Mouse (Mus musculus) bone marrow, adult 2 months (tissue): ENCODE measurements at regions not wholly inside any gene's neighbourhood (a gene's known extent, or its start where the extent isn't known, plus 50 kb on each side); places are given as distances from the start of the nearest gene placed in this dataset.

Experiments
- H3K27ac ChIP-seq: fragments of 200-500 bp; 2 replicates; pipeline ENCODE4 v1.5.1; 2012; ENCODE audit warnings: low read depth, mild to moderate bottlenecking, control low read depth, inconsistent platforms, low read length; ENCODE audit not compliant: control insufficient read depth, poor library complexity, insufficient read depth
- H3K4me1 ChIP-seq: fragments of 200-500 bp; 2 replicates; pipeline ENCODE4 v1.6.1; 2011; ENCODE audit warnings: low read length; ENCODE audit not compliant: control insufficient read depth, insufficient read depth
- H3K4me3 ChIP-seq: fragments of 200-500 bp; replicated peaks from 2 replicates; pipeline ENCODE3; 2011; ENCODE audit warnings: mild to moderate bottlenecking, low read depth, low read length, control low read depth; ENCODE audit not compliant: control insufficient read depth
- CTCF ChIP-seq: fragments of 200-500 bp; IDR thresholded peaks from 2 replicates; pipeline ENCODE4 v1.5.1; 2011; ENCODE audit warnings: low read length, control low read depth; ENCODE audit not compliant: control insufficient read depth, insufficient read depth
- POLR2A ChIP-seq: fragments of 200-500 bp; IDR thresholded peaks from 2 replicates; pipeline ENCODE4 v1.6.1; 2011; ENCODE audit warnings: low read depth, mild to moderate bottlenecking, control low read depth, low read length, borderline replicate concordance; ENCODE audit not compliant: control insufficient read depth
- WGBS: fragments of 180-500 bp; shearing (Covaris S2); methylation state at CpG from one replicate; pipeline ENCODE4 v1.1.7; 2018; 5-methylcytosine and 5-hydroxymethylcytosine counted together

DNA sequence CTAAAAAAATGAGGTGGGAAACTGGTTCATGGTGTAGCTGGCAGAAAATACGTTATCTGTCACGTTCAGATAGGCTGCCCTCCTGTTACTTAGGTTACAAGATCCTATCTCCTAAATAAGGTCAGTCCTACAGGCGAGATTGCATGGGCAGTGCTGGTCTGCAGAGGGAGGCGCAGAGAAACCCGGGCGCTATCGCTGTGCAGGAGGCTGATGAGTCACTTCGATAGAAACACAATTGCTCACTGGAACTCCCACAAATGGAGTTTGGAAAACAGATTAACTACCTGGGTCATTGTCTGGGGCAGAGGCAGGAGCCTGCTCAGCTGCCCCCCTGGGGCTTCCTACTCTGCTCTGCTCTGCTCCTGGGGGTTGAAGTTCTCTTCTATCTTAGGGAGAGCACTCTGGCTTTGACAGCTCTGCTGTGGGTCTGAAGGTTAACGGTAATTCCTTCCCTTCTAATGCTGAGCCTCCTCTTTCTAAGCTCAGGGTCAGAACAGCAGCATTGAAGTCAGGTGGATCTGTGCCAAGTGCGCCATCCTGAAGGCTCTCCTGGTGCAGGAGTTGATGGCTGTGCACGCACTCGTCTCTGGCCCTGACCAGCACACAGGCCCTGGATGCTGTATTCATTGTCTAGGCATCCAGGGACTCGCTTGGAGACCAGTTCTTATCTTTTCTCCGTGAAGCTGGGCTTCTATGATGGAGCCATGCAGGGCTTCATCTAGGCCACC lies 349.9 kb upstream of the Myt1l start:
- TF ChIP-seq POLR2A: no peak
- TF ChIP-seq CTCF: no peak

GRCm38 (mm10) chr12:29179405-29179804 lies 348.8 kb upstream of the Myt1l start:
- Histone ChIP-seq H3K4me1 (no peaks in the 10 kb centered on the region), H3K27ac (no peak overlapping the region), H3K4me3 (no peak overlapping the region)
- WGBS: 65% methylated on average over 2 of the region's 2 CpGs
- no peak for TF ChIP-seq POLR2A
- TF ChIP-seq CTCF: no peak

More for the DNA sequence above, 349.9 kb upstream of the Myt1l start:
- WGBS: 77% methylated on average over 14 of the region's 14 CpGs
- Histone ChIP-seq H3K4me3 (no peak overlapping the region), H3K27ac (no peak overlapping the region), H3K4me1 (no peaks in the 10 kb centered on the region)

- 67% methylated on average over 1 of the region's 1 CpGs for WGBS
- Histone ChIP-seq H3K4me1 (no peaks in the 10 kb centered on the region), H3K4me3 (no peak overlapping the region), H3K27ac (no peak overlapping the region)
- TF ChIP-seq POLR2A: no peak
- TF ChIP-seq CTCF: no peak
Observed at GRCm38 (mm10) chr12:29180576-29180975, 347.6 kb upstream of the Myt1l start.

- Histone ChIP-seq H3K4me3 (no peak overlapping the region), H3K27ac (no peak overlapping the region), H3K4me1 (no peaks in the 10 kb centered on the region)
- 60% methylated on average over 4 of the region's 4 CpGs for WGBS
- TF ChIP-seq CTCF (no peak), POLR2A (no peak)
Observed at GRCm38 (mm10) chr12:29187619-29188018, 340.6 kb upstream of the Myt1l start.

GRCm38 (mm10) chr12:29192391-29192790 lies 335.8 kb upstream of the Myt1l start:
- TF ChIP-seq POLR2A (no peak), CTCF (no peak)
- no peak overlapping the region for H3K27ac ChIP-seq
- no peak overlapping the region for H3K4me3 ChIP-seq
- no peaks in the 10 kb centered on the region for H3K4me1 ChIP-seq
- WGBS: 74% methylated on average over 3 of the region's 3 CpGs

DNA sequence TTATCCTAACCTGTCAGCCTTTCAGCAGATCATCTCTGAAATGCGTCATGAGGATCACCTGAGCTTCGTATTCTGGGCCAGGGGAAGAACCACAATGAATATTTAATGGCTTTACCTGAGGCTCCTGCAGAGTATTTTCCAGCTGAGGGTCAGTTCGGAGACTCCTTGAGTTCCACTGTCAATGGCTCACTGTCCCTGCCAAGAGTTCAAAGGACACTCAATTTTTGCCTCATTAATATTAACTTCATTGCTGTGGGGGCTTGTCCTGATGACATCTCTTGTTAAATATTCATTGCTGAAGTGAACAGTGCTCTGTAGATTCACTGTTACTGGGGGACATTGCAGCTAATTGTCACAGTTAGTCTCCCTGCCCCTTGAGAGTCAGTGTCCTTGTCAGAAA lies 316.2 kb upstream of the Myt1l start:
- no peak for TF ChIP-seq CTCF
- TF ChIP-seq POLR2A: no peak
- no peak overlapping the region for H3K27ac ChIP-seq
- WGBS: 71% methylated on average over 3 of the region's 3 CpGs
- H3K4me1 ChIP-seq: no peaks in the 10 kb centered on the region
- no peak overlapping the region for H3K4me3 ChIP-seq

DNA sequence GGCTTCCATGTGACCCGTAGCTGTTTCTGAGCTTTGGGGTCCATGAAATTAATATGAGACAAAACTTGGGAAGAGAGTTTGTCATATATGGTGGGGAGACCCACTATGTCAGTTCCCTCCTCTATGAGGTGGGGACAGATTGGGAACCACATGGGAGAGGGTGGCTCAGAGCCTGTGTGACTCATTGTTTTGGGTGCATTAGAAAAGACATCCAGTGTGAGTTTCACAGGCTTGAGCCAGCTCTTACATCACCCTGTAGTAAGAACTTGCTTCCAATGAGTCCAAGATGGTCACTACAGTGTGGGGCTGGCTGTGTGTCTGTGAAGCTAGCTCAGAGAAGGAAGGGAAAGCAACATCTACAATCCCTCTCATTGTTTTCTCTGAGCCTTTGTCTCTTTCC lies 314.6 kb upstream of the Myt1l start:
- H3K4me3 ChIP-seq: no peak overlapping the region
- WGBS: 82% methylated on average over 1 of the region's 1 CpGs
- H3K4me1 ChIP-seq: no peaks in the 10 kb centered on the region
- TF ChIP-seq CTCF (no peak), POLR2A (no peak)
- no peak overlapping the region for H3K27ac ChIP-seq

GRCm38 (mm10) chr12:29222099-29222498 lies 306.1 kb upstream of the Myt1l start:
- 85% methylated on average over 6 of the region's 6 CpGs for WGBS
- no peaks in the 10 kb centered on the region for H3K4me1 ChIP-seq
- no peak for TF ChIP-seq POLR2A
- TF ChIP-seq CTCF: no peak
- no peak overlapping the region for H3K4me3 ChIP-seq
- no peak overlapping the region for H3K27ac ChIP-seq

- WGBS: 50% methylated on average over 1 of the region's 1 CpGs
- no peak for TF ChIP-seq CTCF
- TF ChIP-seq POLR2A: no peak
- Histone ChIP-seq H3K4me1 (no peaks in the 10 kb centered on the region), H3K27ac (no peak overlapping the region), H3K4me3 (no peak overlapping the region)
Observed at GRCm38 (mm10) chr12:29226001-29226400, 302.2 kb upstream of the Myt1l start.
